Mouse (Mus musculus) cortical plate, adult 2 months (tissue): ENCODE results near the gene Commd1.

Experiments
- CTCF ChIP-seq: fragments of 200-500 bp; IDR thresholded peaks from 2 replicates; pipeline ENCODE4 v1.5.1; 2011; ENCODE audit warnings: mild to moderate bottlenecking, control low read depth, low read length; ENCODE audit not compliant: insufficient read depth; ENCODE audit errors: extremely low read depth
- POLR2A ChIP-seq: fragments of 200-500 bp; IDR thresholded peaks from 2 replicates; pipeline ENCODE4 v1.6.1; 2011; ENCODE audit warnings: mild to moderate bottlenecking, low read length, control low read depth; ENCODE audit not compliant: insufficient read depth; ENCODE audit errors: extremely low read depth

- TF ChIP-seq CTCF (no peak), POLR2A (no peak)
Measured at GRCm38 (mm10) chr11:22857705-22858440, 124.3 kb downstream of the Commd1 start.
